Mouse (Mus musculus) G1E (cell line): ENCODE measurements around the gene Cfap221. TPM values are rescaled to one million over a fixed set of nuclear protein-coding genes. Genes with fewer than 3 reads are reported as not detected.

Experiments used
- ATAC-seq: 2 replicates; pipeline ENCODE4 v1.8.0; 2016; ENCODE audit warnings: mild to moderate bottlenecking; ENCODE audit not compliant: insufficient number of reproducible peaks, poor library complexity, low FRiP score, severe bottlenecking; ENCODE audit errors: extremely low read depth
- DNase-seq: peaks from one replicate; pipeline ENCODE4 v3.0.0; 2012; ENCODE audit warnings: low spot score
- H3K27me3 ChIP-seq: 2 replicates; pipeline ENCODE4 v1.6.1; 2012; ENCODE audit warnings: mild to moderate bottlenecking, low read length, inconsistent platforms; ENCODE audit not compliant: insufficient read depth
- H3K36me3 ChIP-seq: replicated peaks from 2 replicates; pipeline ENCODE3; 2012; ENCODE audit warnings: mild to moderate bottlenecking, inconsistent platforms
- H3K4me1 ChIP-seq: 2 replicates; pipeline ENCODE4 v1.6.1; 2012; ENCODE audit warnings: low read depth, low read length, inconsistent platforms, mixed read lengths; ENCODE audit not compliant: insufficient read depth
- H3K4me3 ChIP-seq: 2 replicates; pipeline ENCODE4 v1.5.1; 2012; ENCODE audit warnings: low read depth, mild to moderate bottlenecking, inconsistent platforms, low read length, moderate library complexity, mixed read lengths
- H3K9me3 ChIP-seq: replicated peaks from 2 replicates; pipeline ENCODE4 v1.6.1; 2012; ENCODE audit warnings: inconsistent platforms
- CTCF ChIP-seq: IDR thresholded peaks from 2 replicates; pipeline ENCODE4 v1.5.1; 2012; ENCODE audit warnings: low read depth, low read length, inconsistent platforms, mixed read lengths
- GATA1 ChIP-seq: IDR thresholded peaks from 2 replicates; pipeline ENCODE4 v1.6.1; 2012; ENCODE audit warnings: borderline replicate concordance, low read length, inconsistent platforms, mixed read lengths
- GATA2 ChIP-seq: IDR thresholded peaks from 2 replicates; pipeline ENCODE4 v1.6.1; 2012; ENCODE audit warnings: low read depth, low read length, inconsistent platforms, borderline replicate concordance
- POLR2AphosphoS5 ChIP-seq: IDR thresholded peaks from 2 replicates; pipeline ENCODE4 v1.6.1; 2012; ENCODE audit warnings: low read depth, low read length, inconsistent platforms; ENCODE audit not compliant: insufficient replicate concordance
- TAL1 ChIP-seq: conservative IDR thresholded peaks from 2 replicates; pipeline ENCODE4 v1.6.1; 2012; ENCODE audit warnings: low read depth, low read length, inconsistent platforms, mixed read lengths
- polyA plus RNA-seq: library from polyadenylated mRNA; stranded (reverse); fragments of >175 nt; gene quantifications from 2 replicates; pipeline ENCODE4 v1.2.3, GENCODE M21; 2012
- total RNA-seq, 2 experiments: library from RNA; stranded (forward) in 1 of 2; stranded (reverse) in 1 of 2; fragments of 200-1000 nt in 1 of 2; fragments of >200 nt in 1 of 2; fragmentation: Nextera tagmentation in 1 of 2; gene quantifications; 2 replicates each; pipeline ENCODE4 v1.2.3; 2014 to 2017

Cfap221 gene
- total RNA-seq (2014; fragmentation: Nextera tagmentation) = not detected in 2 replicates
- total RNA-seq (2017) = not detected in 2 replicates
- polyA plus RNA-seq = not detected in 2 replicates

- no peak for TF ChIP-seq POLR2AphosphoS5
- TF ChIP-seq CTCF = no peak
- TF ChIP-seq TAL1 = no peak
- TF ChIP-seq GATA2 = no peak
- no peak for TF ChIP-seq GATA1
- no peaks in the 10 kb centered on the region for H3K36me3 ChIP-seq
- no peak within 1 kb of the TSS for H3K4me3 ChIP-seq
- H3K9me3 ChIP-seq = no peaks in the 10 kb centered on the region
- ATAC-seq (no peak), DNase-seq (no peak)
- H3K27me3 ChIP-seq = no peaks in the 10 kb centered on the region
- no peaks in the 10 kb centered on the region for H3K4me1 ChIP-seq
Measured at GRCm38 (mm10) chr1:119996798-119997581, at the start of gene Cfap221. Gene Cfap221 (minus strand): TSS chr1:119997234.

- no peak for DNase-seq
- TF ChIP-seq POLR2AphosphoS5 = no peak
- TF ChIP-seq GATA2 = no peak
- no peak for TF ChIP-seq GATA1
- TF ChIP-seq TAL1 = no peak
- TF ChIP-seq CTCF = no peak
- H3K4me1 ChIP-seq = peaks cover 2% of the 10 kb centered on the region; the same call in 1 of the 2 replicates
- ATAC-seq = no peak
- no peaks in the 10 kb centered on the region for H3K9me3 ChIP-seq
- no peaks in the 10 kb centered on the region for H3K36me3 ChIP-seq
- H3K4me3 ChIP-seq = no peak overlapping the region
- peaks cover 3% of the 10 kb centered on the region; the same call in 1 of the 2 replicates for H3K27me3 ChIP-seq
Measured at GRCm38 (mm10) chr1:120044584-120044983, 47.5 kb upstream of the Cfap221 start.

- TF ChIP-seq POLR2AphosphoS5 = no peak
- TF ChIP-seq GATA2 = no peak
- TF ChIP-seq TAL1 = no peak
- no peak for TF ChIP-seq CTCF
- no peak for TF ChIP-seq GATA1
- H3K36me3 ChIP-seq = no peaks in the 10 kb centered on the region
- H3K4me3 ChIP-seq = no peak overlapping the region
- no peaks in the 10 kb centered on the region for H3K9me3 ChIP-seq
- DNase-seq (no peak), ATAC-seq (no peak)
- H3K27me3 ChIP-seq = peaks cover 4% of the 10 kb centered on the region
- H3K4me1 ChIP-seq = peaks cover 2% of the 10 kb centered on the region; the same call in 1 of the 2 replicates
Measured at GRCm38 (mm10) chr1:120042421-120042820, 45.4 kb upstream of the Cfap221 start.

GRCm38 (mm10) chr1:120038594-120038993, 41.6 kb upstream of the Cfap221 start:
- ATAC-seq (no peak), DNase-seq (no peak)
- TF ChIP-seq GATA2 (no peak), TAL1 (no peak), CTCF (no peak), POLR2AphosphoS5 (no peak)
- Histone ChIP-seq H3K4me1 (peaks cover 2% of the 10 kb centered on the region; the same call in 1 of the 2 replicates), H3K4me3 (no peak overlapping the region), H3K27me3 (peaks cover 6% of the 10 kb centered on the region), H3K9me3 (no peaks in the 10 kb centered on the region), H3K36me3 (no peaks in the 10 kb centered on the region)

- TF ChIP-seq GATA2 (no peak), GATA1 (no peak), TAL1 (no peak), CTCF (no peak), POLR2AphosphoS5 (no peak)
- no peaks in the 10 kb centered on the region for H3K36me3 ChIP-seq
- no peak overlapping the region for H3K4me3 ChIP-seq
- DNase-seq (no peak), ATAC-seq (no peak)
- H3K4me1 ChIP-seq = no peaks in the 10 kb centered on the region
- H3K9me3 ChIP-seq = no peaks in the 10 kb centered on the region
- peaks cover 4% of the 10 kb centered on the region; the same call in 1 of the 2 replicates for H3K27me3 ChIP-seq
Measured at GRCm38 (mm10) chr1:120037021-120037683, 40.1 kb upstream of the Cfap221 start.

- Histone ChIP-seq H3K36me3 (no peaks in the 10 kb centered on the region), H3K4me1 (no peaks in the 10 kb centered on the region), H3K9me3 (no peaks in the 10 kb centered on the region), H3K27me3 (peaks cover 4% of the 10 kb centered on the region; the same call in 1 of the 2 replicates), H3K4me3 (no peak overlapping the region)
- no peak for DNase-seq
- ATAC-seq = no peak
- TF ChIP-seq CTCF (no peak), GATA1 (no peak), TAL1 (no peak), GATA2 (no peak)
Measured at GRCm38 (mm10) chr1:120035456-120036034, 38.5 kb upstream of the Cfap221 start.
